Mouse (Mus musculus) layer of hippocampus, postnatal 36 days (tissue): ENCODE data around the gene Fer. TPM values are rescaled to one million over a fixed set of nuclear protein-coding genes. Genes with fewer than 3 reads are reported as not detected.

Experiments used
- DNase-seq, 2 experiments: peaks; one replicate each; pipeline ENCODE4 v3.0.0; 2022
- total RNA-seq, 2 experiments: library from RNA; stranded (reverse); gene quantifications; 2 replicates each; pipeline ENCODE4 v1.2.3; 2021

Gene Fer
- total RNA-seq, 2 experiments from 2014 or later = 32.4 to 34.9 TPM

GRCm38 (mm10) chr17:63978794-63979571 lies 116.1 kb downstream of the Fer start:
- DNase-seq = no peak

DNA sequence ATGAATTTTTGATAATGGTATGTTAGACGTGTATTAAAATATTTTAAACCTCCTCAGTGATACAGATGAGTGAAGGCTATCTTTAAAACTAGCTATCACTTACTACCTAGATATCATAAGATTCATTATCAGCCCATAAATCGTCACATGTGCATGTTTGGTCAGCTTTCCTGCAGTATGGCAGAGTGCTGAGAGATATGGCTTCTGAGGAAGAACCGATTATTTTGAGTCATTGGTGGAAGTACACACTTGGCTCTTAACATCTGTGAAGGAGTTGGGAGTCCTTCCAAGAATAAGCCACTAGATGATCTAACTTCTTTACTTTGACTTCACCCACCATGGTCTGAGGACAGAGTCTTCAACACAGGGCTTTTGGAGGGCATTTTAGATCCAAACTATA lies 117.3 kb downstream of the Fer start:
- no peak for DNase-seq

GRCm38 (mm10) chr17:63988710-63989109 lies 125.8 kb downstream of the Fer start:
- DNase-seq = no peak

DNA sequence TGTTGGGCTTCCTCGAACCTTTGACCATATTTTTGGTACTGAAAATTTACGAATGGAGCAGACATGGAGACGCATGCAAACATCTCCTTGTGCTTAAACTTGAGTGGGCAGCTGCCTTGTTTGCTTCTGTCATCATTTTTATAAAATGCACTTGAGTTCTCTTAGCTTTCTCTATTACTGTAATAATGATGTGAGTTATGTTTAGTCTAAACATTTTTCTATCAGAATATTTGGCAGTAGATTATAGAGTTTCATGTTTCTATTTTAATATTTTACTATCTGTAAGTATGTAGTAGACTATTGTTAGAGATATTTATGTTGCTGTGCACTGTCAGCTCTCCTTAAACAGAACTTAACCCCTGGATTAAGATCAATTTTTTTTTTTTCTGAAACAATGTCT lies 128.3 kb downstream of the Fer start:
- no peak for DNase-seq

GRCm38 (mm10) chr17:63995921-63996320 lies 133.1 kb downstream of the Fer start:
- no peak for DNase-seq

DNA sequence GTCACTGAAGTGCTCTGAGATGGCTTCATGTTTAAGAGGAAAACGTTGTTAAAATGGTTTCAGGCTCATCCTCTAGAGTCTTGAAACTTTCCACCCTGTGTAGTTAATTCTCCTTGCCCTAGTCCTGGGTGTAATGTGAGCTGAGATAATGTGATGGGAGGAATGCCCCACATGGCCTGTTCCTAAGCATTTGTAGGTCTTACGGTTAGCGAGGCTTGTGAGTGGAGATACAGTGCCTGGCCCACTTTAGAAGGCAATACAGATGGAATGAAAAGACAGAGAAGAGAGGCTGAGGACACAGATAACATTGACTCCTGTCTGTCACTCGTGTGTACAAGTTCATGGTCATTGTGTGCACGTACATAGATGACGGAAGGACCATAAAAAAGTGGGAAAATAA lies 134.8 kb downstream of the Fer start:
- no peak for DNase-seq

GRCm38 (mm10) chr17:64003444-64003843 lies 140.6 kb downstream of the Fer start:
- no peak for DNase-seq

DNA sequence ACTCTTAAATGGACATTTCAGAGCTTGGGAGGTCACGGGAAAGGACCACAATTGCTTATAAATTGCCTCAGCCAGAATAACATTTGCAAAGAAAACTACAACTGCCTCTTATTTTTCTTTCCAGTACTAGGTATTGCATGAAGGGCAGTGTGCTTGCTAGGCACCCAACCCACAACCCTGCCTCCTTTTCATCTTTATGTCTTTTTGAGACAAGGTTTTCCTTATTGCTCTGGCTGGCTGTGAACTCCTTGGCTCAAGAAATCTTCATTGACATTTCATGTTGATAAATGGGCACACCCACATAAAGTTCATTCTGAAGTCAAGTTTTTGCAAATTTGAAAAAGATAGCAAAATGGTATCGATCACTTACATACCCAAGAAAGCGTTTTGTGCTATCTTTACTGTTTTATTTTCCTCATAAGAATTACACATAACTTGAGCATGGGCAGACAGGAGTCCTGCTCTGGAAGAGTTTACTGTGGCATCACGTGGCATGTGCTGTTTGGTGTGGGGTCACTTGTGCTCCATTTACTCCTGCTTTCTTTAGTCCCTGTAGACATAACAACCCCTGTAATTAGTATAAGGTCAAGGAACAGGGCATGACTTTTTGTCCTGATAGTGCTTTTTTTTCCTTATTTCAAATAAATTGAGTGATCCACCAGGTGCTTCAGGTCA lies 142.8 kb downstream of the Fer start:
- DNase-seq = no peak

- DNase-seq = no peak
Measured at GRCm38 (mm10) chr17:64016606-64017005, 153.7 kb downstream of the Fer start.

- no peak for DNase-seq
Measured at GRCm38 (mm10) chr17:64018240-64018639, 155.4 kb downstream of the Fer start.

- no peak for DNase-seq
Measured at GRCm38 (mm10) chr17:64018870-64019269, 156.0 kb downstream of the Fer start.

DNA sequence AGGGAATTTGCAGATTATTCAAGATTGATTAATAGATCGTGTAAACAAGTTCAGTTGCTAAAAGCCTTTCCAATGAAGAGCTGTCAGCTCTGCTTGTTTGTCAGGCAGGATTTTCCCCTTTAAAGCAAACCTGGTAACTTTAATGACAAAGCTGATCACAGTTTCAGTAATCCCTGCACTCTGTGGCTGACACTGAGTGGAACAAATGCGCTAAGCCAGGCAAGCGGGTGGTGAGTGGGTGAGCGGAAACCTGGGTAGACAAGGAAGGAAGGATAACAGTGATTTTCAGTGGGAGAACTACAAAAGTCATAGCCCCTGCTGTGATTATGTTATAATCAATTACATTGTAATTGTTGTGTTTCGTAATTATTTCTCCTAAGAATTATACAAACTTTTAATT lies 156.8 kb downstream of the Fer start:
- DNase-seq = peak in 1 of 2 experiments; percentile 36

DNA sequence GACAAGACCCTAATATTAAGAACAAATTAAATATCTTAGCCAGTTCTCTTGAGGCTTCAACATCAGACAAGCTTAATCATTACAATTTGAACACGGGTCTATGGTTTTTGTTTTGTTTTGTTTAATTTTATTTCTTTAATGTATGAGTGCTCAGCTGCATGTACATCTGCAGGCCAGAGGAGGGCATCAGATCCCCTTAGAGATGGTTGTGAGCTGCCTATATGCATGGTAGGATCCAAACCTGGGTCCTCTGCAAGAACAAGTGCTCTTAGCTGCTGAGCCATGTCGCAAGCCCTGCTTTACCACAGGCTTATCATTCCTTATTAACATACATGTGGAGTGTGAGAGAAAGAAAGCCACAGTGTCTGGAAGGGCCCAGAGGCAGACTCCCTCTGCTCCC lies 163.6 kb downstream of the Fer start:
- DNase-seq = no peak

- no peak for DNase-seq
Measured at GRCm38 (mm10) chr17:64041771-64042170, 178.9 kb downstream of the Fer start.

- peak; percentile 73 to 76 for DNase-seq
Measured at GRCm38 (mm10) chr17:64045326-64045725, 182.5 kb downstream of the Fer start.

GRCm38 (mm10) chr17:64046557-64046956 lies 183.7 kb downstream of the Fer start:
- DNase-seq = no peak

GRCm38 (mm10) chr17:64050911-64051310 lies 188.0 kb downstream of the Fer start:
- DNase-seq = no peak

DNA sequence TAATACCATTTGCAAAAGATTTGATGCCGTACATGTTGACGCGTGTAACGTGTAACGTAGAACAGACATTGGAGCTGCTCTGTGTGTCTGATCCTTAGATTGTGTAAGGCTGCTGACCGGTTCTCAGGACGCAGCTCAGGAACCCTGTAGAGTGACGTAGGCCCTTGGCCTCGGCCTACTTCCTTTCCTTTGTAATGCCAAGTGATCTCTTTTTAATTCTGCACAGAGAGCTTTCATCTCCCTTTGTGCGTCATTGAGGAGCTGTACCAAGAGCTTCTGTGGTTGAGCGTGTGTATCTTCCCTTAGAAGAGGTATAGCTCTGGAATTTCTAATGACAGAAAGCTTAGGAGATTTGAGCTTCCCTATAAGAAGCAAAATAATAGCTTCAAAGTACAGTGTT lies 190.8 kb downstream of the Fer start:
- DNase-seq = no peak

DNA sequence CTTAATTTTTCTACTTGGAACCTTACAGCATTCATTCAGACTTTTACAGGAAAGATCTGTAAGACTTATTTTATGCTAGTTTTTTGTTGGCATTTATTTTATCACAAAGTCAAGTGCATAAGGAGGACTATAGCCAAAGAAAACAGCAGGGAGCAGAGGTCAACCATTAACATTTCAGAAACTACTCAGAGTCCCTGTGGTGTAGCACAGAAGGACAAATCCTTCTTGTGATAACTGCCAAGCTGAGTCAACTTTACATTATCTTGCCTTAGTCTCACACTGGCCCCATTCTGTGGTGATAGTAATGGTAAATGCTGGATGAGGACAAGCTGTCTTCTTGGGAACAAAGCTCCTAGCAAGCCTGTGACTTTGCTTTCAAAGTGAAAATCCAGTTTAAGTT lies 197.7 kb downstream of the Fer start:
- DNase-seq = no peak

DNA sequence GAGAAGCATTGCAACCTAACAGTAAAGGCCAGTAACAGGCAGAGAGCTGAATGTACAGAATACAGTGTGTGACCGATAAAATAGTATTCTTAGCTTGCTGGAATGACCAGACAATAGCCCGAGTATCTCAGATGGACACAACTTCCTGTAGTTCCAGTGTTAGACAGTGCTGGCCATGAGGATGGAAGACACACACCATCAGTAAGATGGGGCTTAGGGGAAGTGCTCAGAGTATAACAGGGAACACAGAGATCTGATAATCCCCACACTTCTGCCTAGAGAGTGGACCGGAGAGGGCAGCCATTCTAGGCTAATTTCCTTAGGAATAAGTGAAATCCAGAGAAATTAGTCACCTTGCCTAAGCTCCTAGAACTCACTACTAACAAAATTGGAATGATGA lies 202.4 kb downstream of the Fer start:
- DNase-seq = no peak

GRCm38 (mm10) chr17:64077392-64077791 lies 214.5 kb downstream of the Fer start:
- DNase-seq = peak in 1 of 2 experiments; percentile 38

GRCm38 (mm10) chr17:64084751-64085150 lies 221.9 kb downstream of the Fer start:
- DNase-seq = no peak

- no peak for DNase-seq
Measured at GRCm38 (mm10) chr17:64085493-64085892, 222.6 kb downstream of the Fer start.
